Comparison of ENCODE assay signal across 22 mouse cellular contexts in genomic region chr11:31992535-31992934, GRCm38 (mm10). TPM values are rescaled to one million over a fixed set of nuclear protein-coding genes. Genes with fewer than 3 reads are reported as not detected.
DNase-seq lines count a peak whose midpoint lies in the region; ATAC-seq lines count a peak whose summit lies in the region.
"Had no signal": no experiment of that assay in that cellular context is flagged by ENCODE, and none has a peak within 500 bp of the region (broad histone marks: within the 10 kb centered on the region; RNA-seq: fewer than 3 reads in every experiment).

No protein-coding gene starts in this region.

- peak; percentile 34 for DNase-seq in CD4-positive, CD25-positive, alpha-beta regulatory T cell, adult 2 months (ENCODE audit: low read depth, low spot score)
- DNase-seq in induced T-regulatory cell, adult 2 months (ENCODE audit: low read depth), result peak; percentile 35
- DNase-seq in frontal cortex, postnatal 10 days (ENCODE audit: low spot score in 2 of 2), result no peak
- no peak for DNase-seq in adrenal gland, adult (ENCODE audit: inconsistent age in 2 of 2, low spot score in 1 of 2)
- no peak for DNase-seq in spleen, adult 12 weeks (ENCODE audit: low spot score)
- DNase-seq: adrenal gland, postnatal 10 days; adrenal gland, postnatal 36 days; cerebellum, adult 18-20 months; cerebellum, adult 9-10 months; cerebellum, postnatal 14 days; gastrocnemius, postnatal 10 days; gastrocnemius, postnatal 36 days; heart, postnatal 36 days had no signal

- ATAC-seq in CD4-positive, CD25-positive, alpha-beta regulatory T cell, adult 4 months, result peak; percentile 92
- ATAC-seq: forebrain, embryonic 14.5 days; hindbrain, embryonic 16.5 days; intestine, postnatal 0 days had no signal

RNA-seq across cellular contexts. Expression of gene Nsg2, which starts 7.7 kb away (rescaled TPM):
- 10 to 100 TPM; 72.5 to 88.8 TPM for polyA plus RNA-seq in CD4-positive, CD25-positive, alpha-beta regulatory T cell, adult 4 months (2017; shearing (Covaris generic))
- polyA plus RNA-seq: C2C12 had no signal

RNA-seq across cellular contexts. Expression of gene 4930524B15Rik, which starts 27.1 kb away (rescaled TPM):
- not detected for polyA plus RNA-seq in CD4-positive, CD25-positive, alpha-beta regulatory T cell, adult 4 months (2017; shearing (Covaris generic))
- polyA plus RNA-seq: C2C12; embryonic facial prominence, embryonic 11.5 days; embryonic facial prominence, embryonic 14.5 days; heart, embryonic 14.5 days; intestine, embryonic 14.5 days had no signal

Comparison
In these comparisons a context has a peak if more than half of its experiments do, and no peak if none do; other contexts are left out.
1. DNase-seq: peak in CD4-positive, CD25-positive, alpha-beta regulatory T cell, adult 2 months (single experiment) and induced T-regulatory cell, adult 2 months (single experiment); none in frontal cortex, postnatal 10 days (0 of 2), adrenal gland, adult (0 of 2) and spleen, adult 12 weeks (single experiment).